Mouse (Mus musculus): ENCODE measurements around the gene Rpl13a.

- TF ChIP-seq CTCF (IDR thresholded peaks at IDR 0.05; ENCODE audit: low read depth, low read length) = no peak
- no peak for TF ChIP-seq POLR2A (IDR thresholded peaks at IDR 0.05; ENCODE audit: insufficient read depth, low read length)
Observed at GRCm38 (mm10) chr7:45106441-45106840, 22.1 kb downstream of the Rpl13a start.
